Mouse (Mus musculus) brain, adult 2 months (tissue): Measurements from ENCODE around the gene Ffar1.
A peak's percentile ranks its signal among the peaks of the same experiment; 100 is the strongest.
"Not testable (repeated sequence)": the region's sequence is repeated elsewhere in the genome, so short reads cannot be mapped to it uniquely, and the experiment has no call there.

Experiments
- DNase-seq: peaks from one replicate; pipeline ENCODE4 v3.0.0; 2011; ENCODE audit warnings: low read depth, low spot score

Ffar1 gene

GRCm38 (mm10) chr7:30851421-30851820, 9.9 kb downstream of the Ffar1 start:
- no peak for DNase-seq

- no peak for DNase-seq
Observed at GRCm38 (mm10) chr7:30847934-30848333, 13.4 kb downstream of the Ffar1 start.

- no peak for DNase-seq
Observed at GRCm38 (mm10) chr7:30847386-30847785, 14.0 kb downstream of the Ffar1 start.

GRCm38 (mm10) chr7:30846505-30847053, 14.8 kb downstream of the Ffar1 start:
- no peak for DNase-seq

- DNase-seq, result peak; percentile 36
Observed at GRCm38 (mm10) chr7:30844676-30845297, 16.6 kb downstream of the Ffar1 start.

- DNase-seq, result no peak
Observed at GRCm38 (mm10) chr7:30842092-30842491, 19.3 kb downstream of the Ffar1 start.

- no peak for DNase-seq
Observed at GRCm38 (mm10) chr7:30841379-30841778, 20.0 kb downstream of the Ffar1 start.

- no peak for DNase-seq
Observed at GRCm38 (mm10) chr7:30840306-30840705, 21.1 kb downstream of the Ffar1 start.

- DNase-seq, result no peak
Observed at GRCm38 (mm10) chr7:30837277-30837676, 24.1 kb downstream of the Ffar1 start.

GRCm38 (mm10) chr7:30832684-30833083, 28.7 kb downstream of the Ffar1 start:
- not testable (repeated sequence) for DNase-seq

GRCm38 (mm10) chr7:30832261-30832660, 29.1 kb downstream of the Ffar1 start:
- DNase-seq, result no peak

GRCm38 (mm10) chr7:30829428-30829827, 31.9 kb downstream of the Ffar1 start:
- no peak for DNase-seq

- DNase-seq, result not testable (repeated sequence)
Observed at GRCm38 (mm10) chr7:30828871-30829270, 32.5 kb downstream of the Ffar1 start.

- no peak for DNase-seq
Observed at GRCm38 (mm10) chr7:30826660-30827059, 34.7 kb downstream of the Ffar1 start.

- no peak for DNase-seq
Observed at GRCm38 (mm10) chr7:30824306-30824705, 37.1 kb downstream of the Ffar1 start.

GRCm38 (mm10) chr7:30823675-30824074, 37.7 kb downstream of the Ffar1 start, which contains the start of gene Ffar2:
Gene Ffar2 (minus strand): TSS chr7:30823775.
- no peak for DNase-seq

GRCm38 (mm10) chr7:30821532-30821931, 39.8 kb downstream of the Ffar1 start:
- DNase-seq, result no peak

GRCm38 (mm10) chr7:30820854-30821445, 40.4 kb downstream of the Ffar1 start:
- DNase-seq, result peak; percentile 44

GRCm38 (mm10) chr7:30820131-30820530, 41.2 kb downstream of the Ffar1 start:
- DNase-seq, result no peak

GRCm38 (mm10) chr7:30812291-30812807, 49.0 kb downstream of the Ffar1 start:
- DNase-seq, result peak; percentile 14

- DNase-seq, result no peak
Observed at GRCm38 (mm10) chr7:30811757-30812290, 49.5 kb downstream of the Ffar1 start.

GRCm38 (mm10) chr7:30810319-30810718, 51.0 kb downstream of the Ffar1 start:
- DNase-seq, result no peak
